Mouse (Mus musculus) embryonic fibroblast, embryonic 13.5 days (primary cell): ENCODE data around the gene Tomm20.
"Not testable (repeated sequence)": the region's sequence is repeated elsewhere in the genome, so short reads cannot be mapped to it uniquely, and the experiment has no call there.

Source experiments
- CTCF ChIP-seq: IDR thresholded peaks from 2 replicates; pipeline ENCODE4 v1.5.1; 2011; ENCODE audit warnings: mild to moderate bottlenecking, control low read depth, low read length, moderate library complexity, borderline replicate concordance; ENCODE audit not compliant: insufficient read depth
- POLR2A ChIP-seq: IDR thresholded peaks from 2 replicates; pipeline ENCODE4 v1.6.1; 2011; ENCODE audit warnings: low read depth, mild to moderate bottlenecking, control low read depth, low read length, moderate library complexity

DNA sequence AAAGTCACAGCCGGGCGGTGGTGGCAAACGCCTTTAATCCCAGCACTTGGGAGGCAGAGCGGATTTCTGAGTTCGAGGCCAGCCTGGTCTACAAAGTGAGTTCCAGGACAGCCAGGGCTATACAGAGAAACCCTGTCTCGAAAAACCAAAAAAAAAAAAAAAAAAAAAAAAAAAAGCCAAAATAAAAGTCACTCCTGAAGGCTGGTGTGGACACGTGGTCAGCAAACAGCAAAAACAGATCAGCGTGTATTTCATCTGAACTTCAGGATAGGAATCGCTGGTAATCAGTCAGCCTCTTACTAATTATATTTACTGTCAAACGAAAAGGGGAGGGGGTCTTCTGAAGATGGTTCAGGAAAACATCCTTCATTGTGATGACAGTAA is 31.5 kb downstream of the Tomm20 start:
- TF ChIP-seq CTCF, POLR2A: not testable (repeated sequence)
